Mouse (Mus musculus): ENCODE measurements around the gene Ears2. TPM values are rescaled to one million over a fixed set of nuclear protein-coding genes. Genes with fewer than 3 reads are reported as not detected.

The Ears2 gene
- polyA plus RNA-seq, 1 experiment from 2014 or later, result 16.5 TPM

GRCm38 (mm10) chr7:122018978-122019377 lies 48.1 kb downstream of the Ears2 start:
- no peak for TF ChIP-seq CTCF (IDR thresholded peaks at IDR 0.05; ENCODE audit: low read depth)
- Histone ChIP-seq H3K4me2 (peak overlapping the region; percentile 82), H3K9me3 (ENCODE audit: low read depth, low read length) (no peaks in the 10 kb centered on the region), H3K27me3 (ENCODE audit: insufficient read depth, low read length) (no peaks in the 10 kb centered on the region), H3K9ac (no peak overlapping the region), H3K36me3 (ENCODE audit: insufficient read depth) (peaks cover 3% of the 10 kb centered on the region; the same call in 1 of the 2 replicates), H3K27ac (ENCODE audit: low read depth) (peak overlapping the region; percentile 46; the same call in 1 of the 2 replicates), H3K4me3 (ENCODE audit: low read depth, low read length) (peak overlapping the region; percentile 80; the same call in 1 of the 2 replicates), H3K4me1 (ENCODE audit: insufficient read depth) (peaks cover 27% of the 10 kb centered on the region)
- no peak for DNase-seq
- 80% methylated on average over 7 of the region's 7 CpGs for WGBS
- ATAC-seq (ENCODE audit: insufficient read depth), result no peak

- DNase-seq (peak; percentile 33), ATAC-seq (ENCODE audit: insufficient read depth) (no peak)
- Histone ChIP-seq H3K4me1 (ENCODE audit: insufficient read depth) (peaks cover 27% of the 10 kb centered on the region), H3K27ac (ENCODE audit: low read depth) (peak overlapping the region; percentile 46; the same call in 1 of the 2 replicates), H3K4me3 (ENCODE audit: low read depth, low read length) (no peak overlapping the region), H3K9me3 (ENCODE audit: low read depth, low read length) (no peaks in the 10 kb centered on the region), H3K27me3 (ENCODE audit: insufficient read depth, low read length) (no peaks in the 10 kb centered on the region), H3K9ac (no peak overlapping the region; the same call in 1 of the 2 replicates), H3K36me3 (ENCODE audit: insufficient read depth) (peaks cover 3% of the 10 kb centered on the region; the same call in 1 of the 2 replicates), H3K4me2 (peak overlapping the region; percentile 82)
- WGBS, result 49% methylated on average over 3 of the region's 3 CpGs
- TF ChIP-seq CTCF (IDR thresholded peaks at IDR 0.05; ENCODE audit: low read depth), result no peak
These were observed 48.8 kb downstream of the Ears2 start for GRCm38 (mm10) chr7:122018247-122018646.

- Histone ChIP-seq H3K9ac (no peak overlapping the region), H3K4me1 (ENCODE audit: insufficient read depth) (peaks cover 27% of the 10 kb centered on the region), H3K4me3 (ENCODE audit: low read depth, low read length) (no peak overlapping the region), H3K27ac (ENCODE audit: low read depth) (no peak overlapping the region), H3K9me3 (ENCODE audit: low read depth, low read length) (no peaks in the 10 kb centered on the region), H3K36me3 (ENCODE audit: insufficient read depth) (peaks cover 17% of the 10 kb centered on the region), H3K27me3 (ENCODE audit: insufficient read depth, low read length) (no peaks in the 10 kb centered on the region), H3K4me2 (peak overlapping the region; percentile 21; the same call in 1 of the 2 replicates)
- ATAC-seq (ENCODE audit: insufficient read depth) (no peak), DNase-seq (no peak)
- TF ChIP-seq CTCF (IDR thresholded peaks at IDR 0.05; ENCODE audit: low read depth), result no peak
- 37% methylated on average over 10 of the region's 10 CpGs for whole genome bisulfite sequencing
These were observed 51.3 kb downstream of the Ears2 start for GRCm38 (mm10) chr7:122015734-122016133.

- no peak overlapping the region for H3K27ac ChIP-seq (ENCODE audit: low read depth)
- peak; percentile 50 for ATAC-seq (ENCODE audit: insufficient read depth)
- peaks cover 27% of the 10 kb centered on the region for H3K4me1 ChIP-seq (ENCODE audit: insufficient read depth)
- H3K27me3 ChIP-seq (ENCODE audit: insufficient read depth, low read length), result no peaks in the 10 kb centered on the region
- TF ChIP-seq CTCF (IDR thresholded peaks at IDR 0.05; ENCODE audit: low read depth), result peak; percentile 37; the same call in 1 of the 2 replicates
- no peak overlapping the region for H3K4me3 ChIP-seq (ENCODE audit: low read depth, low read length)
- peak; percentile 38 for DNase-seq
- H3K36me3 ChIP-seq (ENCODE audit: insufficient read depth), result peaks cover 24% of the 10 kb centered on the region
- H3K9ac ChIP-seq, result no peak overlapping the region
- H3K9me3 ChIP-seq (ENCODE audit: low read depth, low read length), result no peaks in the 10 kb centered on the region
- 26% methylated on average over 8 of the region's 8 CpGs for WGBS
- peak overlapping the region; percentile 21; the same call in 1 of the 2 replicates for H3K4me2 ChIP-seq
These were observed 52.0 kb downstream of the Ears2 start for GRCm38 (mm10) chr7:122015105-122015504.

GRCm38 (mm10) chr7:122012949-122013348 lies 54.1 kb downstream of the Ears2 start:
- 71% methylated on average over 10 of the region's 10 CpGs for WGBS
- no peak for ATAC-seq (ENCODE audit: insufficient read depth)
- no peak overlapping the region for H3K4me3 ChIP-seq (ENCODE audit: low read depth, low read length)
- H3K27me3 ChIP-seq (ENCODE audit: insufficient read depth, low read length), result no peaks in the 10 kb centered on the region
- no peak for TF ChIP-seq CTCF (IDR thresholded peaks at IDR 0.05; ENCODE audit: low read depth)
- no peak overlapping the region for H3K4me2 ChIP-seq
- DNase-seq, result no peak
- no peak overlapping the region for H3K9ac ChIP-seq
- peaks cover 9% of the 10 kb centered on the region; the same call in 1 of the 2 replicates for H3K4me1 ChIP-seq (ENCODE audit: insufficient read depth)
- H3K27ac ChIP-seq (ENCODE audit: low read depth), result no peak overlapping the region
- peaks cover 40% of the 10 kb centered on the region for H3K36me3 ChIP-seq (ENCODE audit: insufficient read depth)
- H3K9me3 ChIP-seq (ENCODE audit: low read depth, low read length), result no peaks in the 10 kb centered on the region

GRCm38 (mm10) chr7:122012370-122012769 lies 54.7 kb downstream of the Ears2 start:
- no peaks in the 10 kb centered on the region for H3K27me3 ChIP-seq (ENCODE audit: insufficient read depth, low read length)
- no peak overlapping the region for H3K4me2 ChIP-seq
- H3K4me1 ChIP-seq (ENCODE audit: insufficient read depth), result peaks cover 9% of the 10 kb centered on the region; the same call in 1 of the 2 replicates
- no peak for ATAC-seq (ENCODE audit: insufficient read depth)
- no peak for DNase-seq
- WGBS, result 95% methylated on average over 4 of the region's 4 CpGs
- peaks cover 46% of the 10 kb centered on the region for H3K36me3 ChIP-seq (ENCODE audit: insufficient read depth)
- H3K9me3 ChIP-seq (ENCODE audit: low read depth, low read length), result no peaks in the 10 kb centered on the region
- H3K9ac ChIP-seq, result no peak overlapping the region
- no peak overlapping the region for H3K4me3 ChIP-seq (ENCODE audit: low read depth, low read length)
- no peak overlapping the region for H3K27ac ChIP-seq (ENCODE audit: low read depth)
- TF ChIP-seq CTCF (IDR thresholded peaks at IDR 0.05; ENCODE audit: low read depth), result no peak

- no peak overlapping the region for H3K4me2 ChIP-seq
- H3K27ac ChIP-seq (ENCODE audit: low read depth), result no peak overlapping the region
- TF ChIP-seq CTCF (IDR thresholded peaks at IDR 0.05; ENCODE audit: low read depth), result no peak
- 72% methylated on average over 8 of the region's 8 CpGs for WGBS
- DNase-seq (no peak), ATAC-seq (ENCODE audit: insufficient read depth) (no peak)
- H3K27me3 ChIP-seq (ENCODE audit: insufficient read depth, low read length), result no peaks in the 10 kb centered on the region
- H3K36me3 ChIP-seq (ENCODE audit: insufficient read depth), result peaks cover 90% of the 10 kb centered on the region
- no peak overlapping the region for H3K9ac ChIP-seq
- no peaks in the 10 kb centered on the region for H3K9me3 ChIP-seq (ENCODE audit: low read depth, low read length)
- no peaks in the 10 kb centered on the region for H3K4me1 ChIP-seq (ENCODE audit: insufficient read depth)
- no peak overlapping the region for H3K4me3 ChIP-seq (ENCODE audit: low read depth, low read length)
These were observed 66.7 kb downstream of the Ears2 start for GRCm38 (mm10) chr7:122000396-122000795.
